Mouse (Mus musculus) gastrocnemius, adult 8-10 months (tissue): Measurements from ENCODE around the gene Far2. TPM values are rescaled to one million over a fixed set of nuclear protein-coding genes. Genes with fewer than 3 reads are reported as not detected.

Source experiments
- DNase-seq, 2 experiments: peaks; one replicate each; pipeline ENCODE4 v3.0.0; 2022; ENCODE audit warnings: low spot score in 2 of 2
- total RNA-seq, 4 experiments: library from RNA; stranded (reverse); gene quantifications; 2 replicates each; pipeline ENCODE4 v1.2.4; 2022

The Far2 gene
- total RNA-seq, 4 experiments from 2014 or later, result not detected

GRCm38 (mm10) chr6:148218235-148219076, 171.4 kb downstream of the Far2 start:
- no peak for DNase-seq

GRCm38 (mm10) chr6:148222686-148223085, 175.6 kb downstream of the Far2 start:
- DNase-seq, result no peak

- no peak for DNase-seq
These were observed 180.5 kb downstream of the Far2 start for GRCm38 (mm10) chr6:148227542-148227941.

Other genes starting within 250 kb of the Far2 start
- 10 to 100 TPM; 56.4 to 69.9 (median 66.1) TPM for gene Ergic2, start 165.1 kb downstream of the Far2 start, total RNA-seq